Mouse (Mus musculus): ENCODE measurements at regions not wholly inside any gene's neighbourhood (a gene's known extent, or its start where the extent isn't known, plus 50 kb on each side); places are given as distances from the start of the nearest gene placed in this dataset.

GRCm38 (mm10) chr8:116404571-116404970 is 100.2 kb upstream of the Dynlrb2 start:
- TF ChIP-seq RCOR1 (IDR thresholded peaks at IDR 0.05; ENCODE audit: low read depth, low read length), result no peak
- no peak for TF ChIP-seq CTCF (IDR thresholded peaks at IDR 0.05 in 2 of 3, conservative IDR thresholded peaks at IDR 0.05 in 1 of 3; ENCODE audit: control insufficient read depth in 1 of 3, insufficient read depth in 1 of 3, low read depth in 2 of 3, low read length in 3 of 3, poor library complexity in 1 of 3, severe bottlenecking in 1 of 3)
- TF ChIP-seq POLR2AphosphoS5 (IDR thresholded peaks at IDR 0.05; ENCODE audit: borderline replicate concordance, low read depth, low read length), result no peak
- TF ChIP-seq MEF2A (IDR thresholded peaks at IDR 0.05; ENCODE audit: extremely low read depth, insufficient replicate concordance, low read depth, low read length, poor library complexity, severe bottlenecking), result no peak
- TF ChIP-seq USF1 (IDR thresholded peaks at IDR 0.05; ENCODE audit: low read depth, low read length), result no peak
- TF ChIP-seq ZC3H11A (IDR thresholded peaks at IDR 0.05; ENCODE audit: low read depth, low read length), result no peak
- no peak for TF ChIP-seq BHLHE40 (IDR thresholded peaks at IDR 0.05; ENCODE audit: borderline replicate concordance, low read depth, low read length)
- no peak for TF ChIP-seq MYC (IDR thresholded peaks at IDR 0.05; ENCODE audit: low read depth, low read length)
- no peak for TF ChIP-seq E2F4 (IDR thresholded peaks at IDR 0.05; ENCODE audit: borderline replicate concordance, low read depth, low read length)
- no peak for TF ChIP-seq ETS1 (IDR thresholded peaks at IDR 0.05; ENCODE audit: low read depth, low read length)
- no peak for TF ChIP-seq JUND (IDR thresholded peaks at IDR 0.05; ENCODE audit: low read depth, low read length)
- DNase-seq (ENCODE audit: low read depth, low spot score), result no peak
- no peaks in the 10 kb centered on the region for H3K9me3 ChIP-seq (replicated peaks; ENCODE audit: insufficient read depth, low read length)
- H3K9ac ChIP-seq (ENCODE audit: control insufficient read depth, low read depth, low read length, poor library complexity, severe bottlenecking), result no peak overlapping the region
- no peaks in the 10 kb centered on the region for H3K36me3 ChIP-seq (ENCODE audit: control insufficient read depth in 1 of 2, insufficient read depth in 2 of 2, low read length in 2 of 2)
- H3K27me3 ChIP-seq (ENCODE audit: control insufficient read depth in 1 of 2, insufficient read depth in 2 of 2, low read length in 2 of 2), result no peaks in the 10 kb centered on the region
- no peaks in the 10 kb centered on the region for H3K79me2 ChIP-seq (ENCODE audit: control insufficient read depth, insufficient read depth, low read length, poor library complexity)
- no peak overlapping the region for H3K27ac ChIP-seq (ENCODE audit: control insufficient read depth, low read depth, low read length)
- no peaks in the 10 kb centered on the region for H3K4me1 ChIP-seq (ENCODE audit: control insufficient read depth in 1 of 2, insufficient read depth in 2 of 2, low read length in 2 of 2)
- H3K4me3 ChIP-seq (ENCODE audit: control insufficient read depth in 1 of 2, insufficient read depth in 1 of 2, low read depth in 2 of 2, low read length in 2 of 2), result no peak overlapping the region

GRCm38 (mm10) chr8:116403366-116403765 is 101.4 kb upstream of the Dynlrb2 start:
- Histone ChIP-seq H3K4me3 (ENCODE audit: control insufficient read depth in 1 of 2, insufficient read depth in 1 of 2, low read depth in 2 of 2, low read length in 2 of 2) (no peak overlapping the region), H3K4me1 (ENCODE audit: control insufficient read depth in 1 of 2, insufficient read depth in 2 of 2, low read length in 2 of 2) (no peaks in the 10 kb centered on the region), H3K9me3 (replicated peaks; ENCODE audit: insufficient read depth, low read length) (no peaks in the 10 kb centered on the region), H3K36me3 (ENCODE audit: control insufficient read depth in 1 of 2, insufficient read depth in 2 of 2, low read length in 2 of 2) (no peaks in the 10 kb centered on the region), H3K27me3 (ENCODE audit: control insufficient read depth in 1 of 2, insufficient read depth in 2 of 2, low read length in 2 of 2) (no peaks in the 10 kb centered on the region), H3K9ac (ENCODE audit: control insufficient read depth, low read depth, low read length, poor library complexity, severe bottlenecking) (no peak overlapping the region), H3K27ac (ENCODE audit: control insufficient read depth, low read depth, low read length) (no peak overlapping the region), H3K79me2 (ENCODE audit: control insufficient read depth, insufficient read depth, low read length, poor library complexity) (no peaks in the 10 kb centered on the region)
- no peak for TF ChIP-seq CTCF (IDR thresholded peaks at IDR 0.05 in 2 of 3, conservative IDR thresholded peaks at IDR 0.05 in 1 of 3; ENCODE audit: control insufficient read depth in 1 of 3, insufficient read depth in 1 of 3, low read depth in 2 of 3, low read length in 3 of 3, poor library complexity in 1 of 3, severe bottlenecking in 1 of 3)
- TF ChIP-seq SMC3 (IDR thresholded peaks at IDR 0.05; ENCODE audit: low read depth, low read length), result no peak
- TF ChIP-seq TCF12 (IDR thresholded peaks at IDR 0.05; ENCODE audit: low read depth, low read length), result no peak
- no peak for TF ChIP-seq GABPA (IDR thresholded peaks at IDR 0.05; ENCODE audit: low read depth, low read length)
- no peak for TF ChIP-seq MAFK (IDR thresholded peaks at IDR 0.05; ENCODE audit: borderline replicate concordance, low read depth, low read length)
- TF ChIP-seq ELF1 (IDR thresholded peaks at IDR 0.05; ENCODE audit: low read depth, low read length), result no peak
- DNase-seq (ENCODE audit: low read depth, low spot score), result no peak

All from MEL (cell line).